In genomic region chr2:77056367-77056766, GRCm38 (mm10) we compare ENCODE assay signal across 10 mouse cellular contexts.
DNase-seq lines count a peak whose midpoint lies in the region.
"Had no signal": no experiment of that assay in that cellular context is flagged by ENCODE, and none has a peak within 500 bp of the region (broad histone marks: within the 10 kb centered on the region; RNA-seq: fewer than 3 reads in every experiment).

No protein-coding gene starts in this region.

- peak; percentile 21 to 37 for DNase-seq in left cerebral cortex, adult 8-10 months (ENCODE audit: low spot score in 2 of 2)
- DNase-seq in left cerebral cortex, adult 11 months (ENCODE audit: low spot score), result no peak
- DNase-seq in cerebellum, postnatal 36 days, result peak; percentile 19 to 45
- DNase-seq in left cerebral cortex, postnatal 25 days (ENCODE audit: low spot score in 2 of 2), result peak; percentile 36 to 69
- DNase-seq in right cerebral cortex, postnatal 14 days, result peak; percentile 11
- no peak for DNase-seq in adrenal gland, postnatal 25 days
- DNase-seq in thymus, postnatal 10 days (ENCODE audit: low spot score in 2 of 2), result no peak
- DNase-seq in kidney, postnatal 25 days, result no peak
- DNase-seq: kidney, postnatal 36 days; lung, postnatal 14 days had no signal

- intact Hi-C loops in left cerebral cortex, postnatal 25 days (cut with DNase I), result no loop called here

Comparison
In these comparisons a context has a peak if more than half of its experiments do, and no peak if none do; other contexts are left out.
1. DNase-seq: peak in left cerebral cortex, adult 8-10 months (2 of 2), cerebellum, postnatal 36 days (2 of 2), left cerebral cortex, postnatal 25 days (2 of 2) and right cerebral cortex, postnatal 14 days (single experiment); none in left cerebral cortex, adult 11 months (single experiment), adrenal gland, postnatal 25 days (single experiment), thymus, postnatal 10 days (0 of 2) and kidney, postnatal 25 days (0 of 2).